Mouse (Mus musculus): ENCODE measurements around the gene 1110008P14Rik. TPM values are rescaled to one million over a fixed set of nuclear protein-coding genes. Genes with fewer than 3 reads are reported as not detected.

Gene 1110008P14Rik
- total and polyA plus RNA-seq, 3 experiments: 24.3 to 32.4 (median 27.8) TPM

- no peak for DNase-seq (ENCODE audit: extremely low read depth)
Measured at GRCm38 (mm10) chr2:32408429-32409424, 27.0 kb upstream of the 1110008P14Rik start.

GRCm38 (mm10) chr2:32407144-32407824 is 25.5 kb upstream of the 1110008P14Rik start:
- Histone ChIP-seq H3K9me3 (replicated peaks; ENCODE audit: low read length) (no peaks in the 10 kb centered on the region), H3K4me3 (replicated peaks in 1 of 3; ENCODE audit: low read depth in 2 of 3, low read length in 2 of 3, poor library complexity in 1 of 3) (no peak overlapping the region), H3K79me2 (replicated peaks; ENCODE audit: control insufficient read depth, extremely low read depth, insufficient read depth, poor library complexity, severe bottlenecking) (no peaks in the 10 kb centered on the region), H3K27me3 (replicated peaks) (no peaks in the 10 kb centered on the region), H3K4me1 (ENCODE audit: control insufficient read depth in 1 of 2, insufficient read depth in 2 of 2) (no peaks in the 10 kb centered on the region), H3K9ac (ENCODE audit: insufficient read depth, low read depth) (no peak overlapping the region), H3K27ac (ENCODE audit: insufficient read depth, low read depth) (no peak overlapping the region), H3K36me3 (replicated peaks in 1 of 2; ENCODE audit: control insufficient read depth in 1 of 2, insufficient read depth in 1 of 2, low read length in 1 of 2) (peaks cover 4 to 15% of the 10 kb centered on the region in 2 experiments), H3K4me2 (ENCODE audit: insufficient read depth, low read depth, poor library complexity, severe bottlenecking) (no peak overlapping the region)
- dilution Hi-C loops (cut with MboI; ENCODE audit: extremely low pct_ligation_motif_present, extremely low pct_unique_long_range_greater_than_20kb, low sequenced_read_pairs): no loop called here
- in situ Hi-C loops (cut with MboI; ENCODE audit: low pct_ligation_motif_present, low pct_unique_long_range_greater_than_20kb, low sequenced_read_pairs): no loop called here
- no peak for TF ChIP-seq RCOR1 (conservative IDR thresholded peaks at IDR 0.05; ENCODE audit: low read depth, low read length)
- TF ChIP-seq ETS1 (conservative IDR thresholded peaks at IDR 0.05; ENCODE audit: low read depth, low read length): no peak
- TF ChIP-seq EP300 (IDR thresholded peaks at IDR 0.05; ENCODE audit: low read length): no peak
- no peak for TF ChIP-seq ZMIZ1 (IDR thresholded peaks at IDR 0.05; ENCODE audit: low read depth, low read length)
- TF ChIP-seq ELF1 (IDR thresholded peaks at IDR 0.05; ENCODE audit: low read depth, low read length): no peak
- no peak for TF ChIP-seq E2F4 (IDR thresholded peaks at IDR 0.05; ENCODE audit: insufficient replicate concordance, low read depth, low read length)
- TF ChIP-seq ZNF384 (IDR thresholded peaks at IDR 0.05; ENCODE audit: low read depth, low read length): no peak
- TF ChIP-seq POLR2AphosphoS2 (IDR thresholded peaks at IDR 0.05; ENCODE audit: low read depth, low read length): no peak
- no peak for TF ChIP-seq NELFE (IDR thresholded peaks at IDR 0.05; ENCODE audit: low read depth, low read length)
- TF ChIP-seq SMC3 (IDR thresholded peaks at IDR 0.05; ENCODE audit: low read depth, low read length): no peak
- TF ChIP-seq MYC (IDR thresholded peaks at IDR 0.05; ENCODE audit: low read depth, low read length): no peak
- no peak for TF ChIP-seq JUND (conservative IDR thresholded peaks at IDR 0.05; ENCODE audit: low read depth, low read length)
- no peak for DNase-seq (ENCODE audit: extremely low read depth)

More at GRCm38 (mm10) chr2:32408429-32409424, 27.0 kb upstream of the 1110008P14Rik start:
- dilution Hi-C loops (cut with MboI; ENCODE audit: extremely low pct_ligation_motif_present, extremely low pct_unique_long_range_greater_than_20kb, low sequenced_read_pairs): no loop called here
- H3K9ac ChIP-seq (ENCODE audit: insufficient read depth, low read depth): no peak overlapping the region
- no peaks in the 10 kb centered on the region for H3K4me1 ChIP-seq (ENCODE audit: control insufficient read depth in 1 of 2, insufficient read depth in 2 of 2)
- no peaks in the 10 kb centered on the region for H3K79me2 ChIP-seq (replicated peaks; ENCODE audit: control insufficient read depth, extremely low read depth, insufficient read depth, poor library complexity, severe bottlenecking)
- no peak overlapping the region for H3K27ac ChIP-seq (ENCODE audit: insufficient read depth, low read depth)
- H3K27me3 ChIP-seq (replicated peaks): no peaks in the 10 kb centered on the region
- in situ Hi-C loops (cut with MboI; ENCODE audit: low pct_ligation_motif_present, low pct_unique_long_range_greater_than_20kb, low sequenced_read_pairs): no loop called here
- H3K9me3 ChIP-seq (replicated peaks; ENCODE audit: low read length): no peaks in the 10 kb centered on the region
- TF ChIP-seq MXI1 (IDR thresholded peaks at IDR 0.05; ENCODE audit: low read depth, low read length): no peak
- no peak for TF ChIP-seq JUND (conservative IDR thresholded peaks at IDR 0.05; ENCODE audit: low read depth, low read length)
- TF ChIP-seq CTCF (conservative IDR thresholded peaks at IDR 0.05 in 1 of 2, IDR thresholded peaks at IDR 0.05 in 1 of 2; ENCODE audit: low read depth in 2 of 2, low read length in 2 of 2): no peak
- TF ChIP-seq GABPA (IDR thresholded peaks at IDR 0.05; ENCODE audit: insufficient replicate concordance, low read depth, low read length): no peak
- no peak for TF ChIP-seq POLR2AphosphoS2 (IDR thresholded peaks at IDR 0.05; ENCODE audit: low read depth, low read length)
- no peak for TF ChIP-seq CHD2 (IDR thresholded peaks at IDR 0.05; ENCODE audit: low read length)
- TF ChIP-seq NRF1 (IDR thresholded peaks at IDR 0.05; ENCODE audit: low read depth, low read length): no peak
- no peak for TF ChIP-seq IRF4 (IDR thresholded peaks at IDR 0.05; ENCODE audit: low read depth, low read length)
- no peak for TF ChIP-seq TBP (conservative IDR thresholded peaks at IDR 0.05; ENCODE audit: low read depth, low read length)
- no peak for TF ChIP-seq ZMIZ1 (IDR thresholded peaks at IDR 0.05; ENCODE audit: low read depth, low read length)
- TF ChIP-seq KAT2A (IDR thresholded peaks at IDR 0.05; ENCODE audit: insufficient replicate concordance, low read length): no peak
- no peak for TF ChIP-seq NELFE (IDR thresholded peaks at IDR 0.05; ENCODE audit: low read depth, low read length)
- TF ChIP-seq JUN (IDR thresholded peaks at IDR 0.05; ENCODE audit: insufficient read depth, low read depth, low read length): no peak
- TF ChIP-seq PAX5 (IDR thresholded peaks at IDR 0.05; ENCODE audit: low read length): no peak
- TF ChIP-seq MAX (IDR thresholded peaks at IDR 0.05; ENCODE audit: low read length): no peak
- TF ChIP-seq SMC3 (IDR thresholded peaks at IDR 0.05; ENCODE audit: low read depth, low read length): no peak
- TF ChIP-seq ZC3H11A (IDR thresholded peaks at IDR 0.05; ENCODE audit: low read depth, low read length): no peak
- H3K36me3 ChIP-seq (replicated peaks in 1 of 2; ENCODE audit: control insufficient read depth in 1 of 2, insufficient read depth in 1 of 2, low read length in 1 of 2): peaks cover 0 to 5% of the 10 kb centered on the region in 2 experiments
- H3K4me3 ChIP-seq (replicated peaks in 1 of 3; ENCODE audit: low read depth in 2 of 3, low read length in 2 of 3, poor library complexity in 1 of 3): no peak overlapping the region
- no peak overlapping the region for H3K4me2 ChIP-seq (ENCODE audit: insufficient read depth, low read depth, poor library complexity, severe bottlenecking)

Data from CH12.LX (cell line).